Mouse (Mus musculus): Measurements from ENCODE around the gene Rbbp8nl.

Gene Rbbp8nl

DNA sequence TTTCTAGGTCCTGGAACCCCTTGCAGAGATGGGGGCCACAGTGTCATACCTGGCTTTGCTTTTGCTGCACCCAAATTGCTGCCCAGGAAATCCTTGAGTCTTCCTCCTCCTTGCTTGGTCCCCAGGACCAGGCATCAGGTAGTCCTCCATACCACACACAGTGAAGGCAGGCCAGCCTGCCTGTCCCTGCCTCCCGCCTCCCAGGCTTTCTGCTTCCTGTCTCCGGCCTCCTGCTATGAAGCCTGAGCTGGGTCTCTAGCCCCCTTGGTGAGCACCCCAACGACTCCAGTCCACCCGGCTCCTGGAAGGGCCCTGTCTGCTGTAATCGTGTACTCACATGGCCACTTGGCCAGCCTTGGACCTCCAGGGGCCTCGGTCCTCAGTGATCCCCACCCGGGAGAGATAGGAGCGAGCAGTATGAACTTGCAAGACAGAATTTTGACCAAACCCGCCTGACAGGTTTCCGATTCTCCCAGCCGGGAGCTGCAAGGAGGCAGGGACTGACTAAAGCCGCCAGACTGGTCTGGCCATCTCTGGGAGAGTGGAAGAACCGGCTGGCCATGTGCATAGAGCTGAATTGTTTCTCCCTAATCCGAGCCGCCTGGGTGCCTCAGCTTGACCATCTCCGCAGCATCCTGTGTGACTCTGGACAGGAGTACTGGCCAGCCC is at the start of gene Rbbp8nl:
Gene Rbbp8nl, minus strand, starts transcription at position 440 of the 669 bp plus-strand sequence.
- no peak for DNase-seq

DNA sequence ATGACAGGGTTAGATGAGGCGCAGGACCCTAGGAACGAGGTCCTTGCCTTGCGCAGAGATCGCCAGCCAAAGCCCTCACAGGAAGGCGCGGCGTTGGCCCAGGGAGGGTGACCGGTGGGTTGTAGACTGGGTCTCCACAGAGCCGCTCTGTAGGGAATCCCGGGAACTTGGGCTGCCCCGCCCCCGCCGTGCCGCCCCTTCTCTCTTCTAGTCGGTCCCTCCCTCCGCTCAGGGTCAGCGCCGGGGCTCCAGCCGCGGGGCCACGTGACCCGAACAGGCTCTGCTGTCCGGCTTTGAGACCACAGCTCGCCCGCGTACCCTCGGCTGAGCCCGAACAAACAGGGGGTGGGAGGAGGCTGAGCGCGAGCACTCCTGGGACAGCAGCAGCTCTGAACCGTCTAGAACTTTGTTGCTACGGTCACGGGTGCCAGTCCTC is 44.9 kb upstream of the Rbbp8nl start, which contains the start of gene Gata5:
Gene Gata5, minus strand, starts transcription at position 149 of the 436 bp plus-strand sequence.
- no peak for DNase-seq

DNA sequence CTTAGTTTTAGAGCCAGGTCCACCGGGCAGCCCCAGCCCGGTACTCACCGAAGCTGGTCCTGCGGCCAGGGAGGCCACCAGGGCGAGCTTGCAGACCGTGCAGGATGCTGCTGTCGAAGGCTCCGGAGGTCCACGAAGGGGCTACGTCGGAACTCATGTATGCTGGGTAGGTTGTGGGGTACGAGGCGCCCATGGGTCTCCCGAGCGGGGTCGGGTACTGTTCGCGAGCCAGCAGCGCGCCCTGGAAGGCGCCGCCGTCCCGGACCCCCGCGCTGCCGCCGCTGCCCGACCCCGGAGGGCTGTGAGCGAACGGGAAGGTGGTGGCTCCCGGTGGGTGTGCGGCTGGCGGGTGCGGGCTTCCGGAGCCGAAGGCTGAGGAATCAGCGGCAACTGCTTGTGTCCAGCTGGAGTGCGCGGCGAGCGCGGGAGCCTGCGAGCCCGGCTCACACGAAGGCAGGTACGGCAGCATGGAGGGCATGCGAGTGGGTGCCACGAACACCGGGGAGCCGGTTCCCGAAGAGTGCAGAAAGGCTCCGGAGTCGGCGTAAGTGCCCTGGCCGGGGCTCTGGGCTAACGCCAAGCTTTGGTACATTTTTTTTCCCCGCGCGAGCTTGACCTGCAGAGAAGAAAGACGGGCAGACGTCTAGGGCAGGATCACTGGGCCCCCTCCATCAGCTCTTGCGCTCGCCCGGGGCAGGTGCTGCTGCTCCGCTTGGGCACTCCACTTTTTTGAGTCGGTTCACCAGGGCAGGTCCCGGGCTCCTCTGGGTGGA is 44.3 kb upstream of the Rbbp8nl start:
- DNase-seq, result no peak

DNA sequence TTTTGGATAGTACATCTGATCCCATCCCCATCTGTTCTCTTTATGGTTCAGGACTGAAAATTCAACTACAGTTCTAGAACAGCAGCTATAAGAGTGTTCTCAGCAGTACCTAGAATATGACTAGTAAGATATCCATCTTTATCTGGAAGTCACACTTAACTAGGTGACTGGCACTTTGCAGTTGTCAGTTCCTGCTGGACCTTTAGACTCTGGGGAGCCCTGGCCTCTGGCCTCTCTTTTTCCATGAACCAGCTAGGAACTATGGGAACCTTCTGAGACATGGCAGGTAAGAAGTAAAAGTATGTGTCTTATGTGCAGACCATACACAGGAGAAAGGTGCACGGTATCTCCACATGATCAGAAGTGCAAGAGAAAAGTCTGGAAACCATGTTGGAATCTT is 39.8 kb upstream of the Rbbp8nl start:
- no peak for DNase-seq

- no peak for DNase-seq
Measured at GRCm38 (mm10) chr2:180322674-180323355, 33.1 kb upstream of the Rbbp8nl start.

- DNase-seq, result no peak
Measured at GRCm38 (mm10) chr2:180320216-180320615, 30.5 kb upstream of the Rbbp8nl start.

DNA sequence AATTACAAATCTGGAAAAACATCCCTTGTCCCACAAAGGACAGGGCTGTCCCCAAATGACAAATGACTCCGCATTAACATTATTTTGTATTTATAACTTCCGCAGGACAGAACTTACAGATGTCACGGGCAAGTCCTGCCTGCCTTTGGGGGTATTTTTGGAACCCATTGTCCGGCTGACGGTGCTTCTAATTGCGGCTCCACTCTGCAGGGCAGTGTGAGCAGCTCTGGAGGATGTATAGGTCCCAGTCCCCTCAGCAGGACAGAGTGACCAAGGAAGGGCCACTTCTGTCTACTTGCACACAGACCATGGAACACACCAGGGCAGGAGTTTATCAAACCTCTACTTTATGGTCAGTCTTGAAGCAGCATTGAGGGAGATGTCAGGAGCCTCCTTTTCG is 27.9 kb upstream of the Rbbp8nl start:
- DNase-seq, result no peak

GRCm38 (mm10) chr2:180314292-180314691 is 24.6 kb upstream of the Rbbp8nl start:
- DNase-seq, result no peak

DNA sequence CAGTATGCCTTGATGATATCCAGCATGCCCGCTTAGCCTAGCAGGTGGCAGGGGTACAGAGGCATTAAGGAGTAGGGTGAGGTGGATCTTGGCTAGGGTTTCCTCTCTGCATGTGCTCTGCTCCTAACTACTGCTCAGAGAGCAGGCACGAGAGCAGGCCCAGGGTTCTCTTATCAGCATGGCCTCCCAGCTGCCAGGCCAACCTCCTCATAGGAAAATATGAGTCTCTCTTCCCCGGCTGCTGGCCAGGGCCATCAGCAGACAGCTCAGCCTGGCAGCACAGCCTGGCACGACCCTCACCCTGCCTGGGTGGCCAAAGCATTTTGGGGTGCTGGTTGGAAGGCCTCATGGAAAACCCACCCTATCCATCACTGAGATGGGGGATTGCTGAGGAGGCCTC is 21.5 kb upstream of the Rbbp8nl start:
- DNase-seq, result no peak

GRCm38 (mm10) chr2:180307680-180308079 is 18.0 kb upstream of the Rbbp8nl start:
- DNase-seq, result no peak

DNA sequence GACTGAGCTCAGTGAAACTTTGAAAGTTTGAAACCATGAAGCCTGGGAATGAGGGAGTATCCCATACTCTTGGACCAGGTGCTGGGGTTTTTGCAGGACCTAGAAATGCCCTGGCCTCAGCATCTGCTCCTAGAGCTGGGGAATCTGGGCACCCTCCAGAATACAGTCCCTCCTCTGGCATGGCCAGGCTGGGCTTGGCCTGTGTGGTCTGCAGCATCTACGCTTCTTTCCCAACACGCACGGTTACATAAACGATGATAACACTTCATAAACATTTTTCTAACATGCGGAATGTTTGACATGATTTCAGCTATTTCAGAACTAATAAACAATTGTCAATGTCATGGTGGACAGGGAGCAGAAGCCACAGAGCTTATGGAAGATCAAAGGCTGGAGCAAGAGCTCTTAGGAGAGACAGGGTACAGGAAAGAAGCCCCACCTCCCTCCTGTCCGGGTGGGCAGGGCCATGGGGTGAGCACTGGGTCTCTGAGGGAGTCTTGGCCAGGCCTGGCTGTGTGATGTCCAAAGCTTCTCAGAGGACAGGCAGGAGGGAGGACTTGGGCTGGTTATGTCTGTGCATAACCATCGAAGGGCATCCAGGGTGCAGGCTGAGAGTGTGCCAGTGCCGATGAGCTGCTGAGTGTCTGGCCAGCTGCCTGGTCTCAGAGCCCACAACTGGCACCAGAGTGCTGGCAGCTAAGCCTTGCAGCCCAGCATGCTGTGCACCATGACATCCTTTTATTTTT is 16.9 kb upstream of the Rbbp8nl start:
- DNase-seq, result peak; percentile 14

- no peak for DNase-seq
Measured at GRCm38 (mm10) chr2:180306009-180306408, 16.3 kb upstream of the Rbbp8nl start.

GRCm38 (mm10) chr2:180305490-180305889 is 15.8 kb upstream of the Rbbp8nl start:
- no peak for DNase-seq

GRCm38 (mm10) chr2:180304554-180304953 is 14.9 kb upstream of the Rbbp8nl start:
- no peak for DNase-seq

DNA sequence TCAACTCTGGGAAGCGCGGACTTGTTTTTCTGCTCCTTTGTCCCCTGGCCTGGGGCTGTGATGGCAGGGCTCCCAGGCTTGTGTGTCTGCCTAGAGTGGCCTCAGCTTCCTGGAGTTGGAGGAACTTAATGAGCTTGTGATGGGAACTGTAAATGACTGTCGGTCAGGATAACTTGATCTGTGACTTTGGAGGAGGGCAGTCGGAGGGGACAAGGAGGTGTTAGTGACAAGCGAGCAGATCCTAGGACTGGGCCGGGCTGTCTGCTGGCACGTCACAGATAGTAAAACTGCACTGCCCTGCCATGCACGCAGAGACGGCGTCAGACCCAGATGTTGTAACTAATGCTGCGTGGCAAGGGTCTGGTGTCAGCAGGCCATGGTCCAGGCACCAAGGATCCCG is 13.8 kb upstream of the Rbbp8nl start:
- no peak for DNase-seq

- no peak for DNase-seq
Measured at GRCm38 (mm10) chr2:180302201-180302600, 12.5 kb upstream of the Rbbp8nl start.

DNA sequence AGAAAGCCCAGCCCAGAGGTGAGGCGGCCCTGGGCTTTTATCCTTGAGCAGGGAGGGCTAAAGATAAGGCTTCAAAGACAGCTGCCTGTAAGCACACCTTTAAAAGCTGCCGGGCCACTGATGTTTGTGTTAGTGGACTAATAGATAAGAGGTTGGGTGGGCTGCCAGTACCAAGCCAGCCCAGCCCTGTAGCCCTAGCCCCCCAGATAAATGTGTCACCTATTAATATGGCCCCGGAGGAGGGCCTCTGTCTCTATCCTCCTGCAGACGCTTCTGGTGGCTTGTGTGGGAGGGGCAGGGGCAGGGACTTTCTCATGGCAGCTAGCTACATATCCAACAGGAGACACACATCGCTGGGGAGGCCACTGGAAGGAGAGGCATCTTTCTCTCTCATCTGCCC is 11.1 kb upstream of the Rbbp8nl start:
- DNase-seq, result no peak

- DNase-seq, result no peak
Measured at GRCm38 (mm10) chr2:180300252-180300651, 10.6 kb upstream of the Rbbp8nl start.

- no peak for DNase-seq
Measured at GRCm38 (mm10) chr2:180292906-180293305, 3.2 kb upstream of the Rbbp8nl start.

GRCm38 (mm10) chr2:180292026-180292425 is 2.3 kb upstream of the Rbbp8nl start:
- DNase-seq, result no peak

DNA sequence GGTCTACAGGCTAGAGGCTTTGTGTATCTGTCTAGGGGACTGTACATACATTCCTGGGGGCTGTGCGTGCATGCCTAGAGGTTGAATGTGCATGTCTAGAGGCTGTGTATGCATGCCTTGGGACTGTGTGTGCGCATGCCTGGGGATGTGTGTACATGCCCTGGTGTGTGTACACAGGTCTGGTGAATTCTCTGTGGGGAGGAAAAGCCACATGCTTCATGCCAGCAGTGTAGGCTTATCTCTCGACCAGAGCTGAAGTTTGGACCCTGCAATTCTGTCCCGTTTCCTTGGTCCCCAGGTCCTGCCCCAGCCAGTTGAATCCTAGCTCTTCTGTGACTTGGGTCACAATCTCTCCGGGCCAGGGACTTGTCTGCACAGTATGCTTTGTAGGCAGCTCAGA is 1.9 kb upstream of the Rbbp8nl start:
- no peak for DNase-seq

GRCm38 (mm10) chr2:180290503-180290902 is 824 bp upstream of the Rbbp8nl start:
- DNase-seq, result no peak

DNA sequence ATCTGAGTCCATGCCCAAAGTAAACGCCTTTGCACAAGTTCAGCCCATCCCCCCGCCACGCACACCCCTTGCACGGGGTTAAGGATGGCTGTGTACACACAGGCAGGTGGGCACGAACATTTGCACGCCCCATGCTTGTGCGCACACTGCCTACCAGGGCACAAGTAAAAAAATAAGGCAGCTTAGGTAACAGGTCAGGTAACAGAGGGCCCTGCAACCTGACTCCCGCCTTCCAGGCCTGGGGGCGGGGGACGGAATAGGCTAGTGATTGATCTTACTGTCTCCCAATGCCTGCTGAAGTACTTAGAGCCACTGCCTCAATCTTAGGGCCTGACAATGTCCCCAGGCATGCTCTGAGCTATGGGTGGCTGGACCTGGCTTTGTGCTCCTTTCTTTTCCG is 713 bp downstream of the Rbbp8nl start:
- DNase-seq, result no peak
